Comparison of ENCODE assay signal across 9 mouse cellular contexts in the genomic region with DNA sequence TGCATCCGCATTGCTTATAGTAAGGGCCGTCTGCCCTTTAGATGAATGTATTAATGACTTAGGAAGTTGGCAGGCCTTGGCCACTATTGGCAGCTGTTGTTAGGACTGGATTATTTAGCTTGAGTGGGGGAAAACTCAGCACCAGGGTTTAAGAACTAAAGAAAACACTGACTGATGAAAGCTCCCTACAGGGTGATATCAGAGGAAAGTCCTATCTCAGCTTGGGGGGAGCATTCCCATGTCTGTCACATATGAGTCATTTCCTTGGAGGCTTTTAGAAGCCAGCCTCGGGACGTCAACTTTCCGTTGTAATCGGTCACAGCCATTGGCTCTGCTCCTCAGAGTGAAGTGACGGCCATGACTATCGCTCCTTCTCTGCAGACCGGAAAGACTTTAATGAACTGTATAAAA.
A peak's percentile ranks its signal among the peaks of the same experiment; 100 is the strongest.
DNase-seq lines count a peak whose midpoint lies in the region; ATAC-seq and TF ChIP-seq lines count a peak whose summit lies in the region.
"Had no signal": no experiment of that assay in that cellular context is flagged by ENCODE, and none has a peak within 500 bp of the region (broad histone marks: within the 10 kb centered on the region; RNA-seq: fewer than 3 reads in every experiment).

No protein-coding gene starts in this region.

- H3K4me3 ChIP-seq in gastrocnemius, adult 2 months = peak overlapping the region; percentile 43
- no peak overlapping the region for H3K4me3 ChIP-seq in forebrain, postnatal 0 days (ENCODE audit: low read depth, low read length)
- no peak overlapping the region for H3K4me3 ChIP-seq in liver, adult 2 months (ENCODE audit: insufficient read depth, low read depth, low read length)
- H3K4me3 ChIP-seq: limb, embryonic 12.5 days had no signal

- H3K9ac ChIP-seq in forebrain, postnatal 0 days = no peak overlapping the region
- no peak overlapping the region for H3K9ac ChIP-seq in liver, adult 2 months (ENCODE audit: low read depth, low read length)
- H3K9ac ChIP-seq: limb, embryonic 12.5 days had no signal

- 39% methylated on average over 9 of the region's 9 CpGs for WGBS in forebrain, postnatal 0 days
- WGBS in liver, adult 2 months = 74% methylated on average over 9 of the region's 9 CpGs

- no peaks in the 10 kb centered on the region for H3K27me3 ChIP-seq in forebrain, postnatal 0 days (ENCODE audit: insufficient read depth, low read length)
- H3K27me3 ChIP-seq in liver, adult 2 months (ENCODE audit: control insufficient read depth, insufficient read depth, low read length) = no peaks in the 10 kb centered on the region
- H3K27me3 ChIP-seq: limb, embryonic 12.5 days had no signal

- intact Hi-C loops in gastrocnemius, adult 2 months (cut with DNase I) = no loop called here

- ATAC-seq in forebrain, postnatal 0 days = peak; percentile 32; the same call in 1 of the 2 replicates

- H3K9me3 ChIP-seq in forebrain, postnatal 0 days (ENCODE audit: low read length) = no peaks in the 10 kb centered on the region
- H3K9me3 ChIP-seq: limb, embryonic 12.5 days had no signal

- no peak for TF ChIP-seq POLR2A in liver, adult 2 months (IDR thresholded peaks at IDR 0.05; ENCODE audit: extremely low read depth, insufficient read depth, low read length)

- no peaks in the 10 kb centered on the region for H3K79me2 ChIP-seq in liver, adult 2 months (ENCODE audit: control insufficient read depth, insufficient read depth, low read length)

- peak overlapping the region; percentile 28; the same call in 1 of the 2 replicates for H3K27ac ChIP-seq in gastrocnemius, adult 2 months
- no peak overlapping the region for H3K27ac ChIP-seq in forebrain, postnatal 0 days (ENCODE audit: low read depth, low read length)
- no peak overlapping the region for H3K27ac ChIP-seq in liver, adult 2 months (replicated peaks; ENCODE audit: insufficient read depth, low read depth, low read length)
- H3K27ac ChIP-seq: limb, embryonic 12.5 days had no signal

- no peak overlapping the region for H3K4me2 ChIP-seq in forebrain, postnatal 0 days (ENCODE audit: low read depth)
- H3K4me2 ChIP-seq: limb, embryonic 12.5 days had no signal

- H3K4me1 ChIP-seq in forebrain, postnatal 0 days (ENCODE audit: insufficient read depth) = no peaks in the 10 kb centered on the region
- H3K4me1 ChIP-seq in liver, adult 2 months (ENCODE audit: control insufficient read depth, insufficient read depth, low read length) = peaks cover 6% of the 10 kb centered on the region
- H3K4me1 ChIP-seq: limb, embryonic 12.5 days had no signal

- TF ChIP-seq CTCF in gastrocnemius, adult 2 months (IDR thresholded peaks at IDR 0.05) = no peak
- no peak for TF ChIP-seq CTCF in forebrain, postnatal 0 days (IDR thresholded peaks at IDR 0.05; ENCODE audit: low read depth)
- no peak for TF ChIP-seq CTCF in liver, adult 2 months (IDR thresholded peaks at IDR 0.05; ENCODE audit: low read depth, low read length)

- peak; percentile 24 for DNase-seq in gastrocnemius, adult 2 months
- DNase-seq in gastrocnemius, postnatal 4 days (ENCODE audit: low spot score in 2 of 2) = no peak
- DNase-seq in 3T3-L1 (ENCODE audit: low read depth, low spot score) = peak; percentile 95
- peak; percentile 4 for DNase-seq in forebrain, postnatal 0 days
- peak; percentile 54 for DNase-seq in liver, adult 2 months (ENCODE audit: extremely low read depth, low read depth, low spot score)
- DNase-seq in cerebellum, postnatal 25 days = no peak
- no peak for DNase-seq in layer of hippocampus, postnatal 25 days (ENCODE audit: extremely low spot score in 1 of 2, low spot score in 1 of 2)
- no peak for DNase-seq in frontal cortex, postnatal 10 days (ENCODE audit: low spot score in 2 of 2)

- no peaks in the 10 kb centered on the region for H3K36me3 ChIP-seq in forebrain, postnatal 0 days (ENCODE audit: insufficient read depth)
- no peaks in the 10 kb centered on the region for H3K36me3 ChIP-seq in liver, adult 2 months (ENCODE audit: control insufficient read depth, insufficient read depth, low read length)
- H3K36me3 ChIP-seq: limb, embryonic 12.5 days had no signal

Comparison
In these comparisons a context has a peak if more than half of its experiments do, and no peak if none do; other contexts are left out.
1. DNase-seq: peak in gastrocnemius, adult 2 months (single experiment), 3T3-L1 (single experiment), forebrain, postnatal 0 days (single experiment) and liver, adult 2 months (single experiment); none in gastrocnemius, postnatal 4 days (0 of 2), cerebellum, postnatal 25 days (0 of 2), layer of hippocampus, postnatal 25 days (0 of 2) and frontal cortex, postnatal 10 days (0 of 2).